Mouse (Mus musculus): Measurements from ENCODE around the gene Mrtfb. TPM values are rescaled to one million over a fixed set of nuclear protein-coding genes. Genes with fewer than 3 reads are reported as not detected.
A peak's percentile ranks its signal among the peaks of the same experiment; 100 is the strongest.

Gene Mrtfb
- polyA plus RNA-seq, 1 experiment from 2014 or later, result 12.3 TPM

MicroRNAs within 50 kb of the gene (microRNA counts, 519-probe panel; counts per million panel counts)
- 3,187 counts per million, percentile 64 among the panel's probes with 10 or more counts for microRNA mmu-miR-193b

Small RNA genes lying within 50 kb of the gene (microRNA-seq; reads per million reads assigned to microRNA genes)
- 17.9 reads per million, percentile 32 among the genes with 10 or more reads in this experiment for gene Mir193b
- not detected for gene Mir365-1

Other genes starting within 250 kb of the Mrtfb start
- 16.0 and 17.8 TPM in 2 replicates for gene Ercc4, start 146.8 kb upstream of the Mrtfb start, polyA plus RNA-seq (2015; fragmentation: Nextera tagmentation; extraction: Ambion mirVana)